In the genomic region with DNA sequence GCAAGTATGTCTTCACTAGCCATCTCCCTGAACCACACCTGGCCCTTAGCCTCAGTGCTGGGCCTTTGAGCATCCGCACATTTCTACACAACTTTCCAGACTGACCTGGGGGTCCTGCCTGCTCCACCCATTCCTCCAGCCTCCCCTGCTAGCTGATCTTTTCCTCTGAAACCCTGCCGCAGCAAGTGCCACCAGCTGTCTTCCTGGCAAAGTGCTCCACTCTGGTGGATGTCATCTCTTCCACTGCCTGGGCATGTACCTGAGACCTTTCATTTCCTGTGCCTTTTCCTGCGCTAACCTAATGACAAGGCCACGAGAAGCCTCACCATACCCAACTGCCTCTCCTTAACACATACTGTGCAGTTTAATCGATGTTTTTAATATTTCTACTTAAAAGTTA, we compare ENCODE assay signal across 25 mouse cellular contexts.
"Had no signal": no experiment of that assay in that cellular context is flagged by ENCODE, and none has a peak within 500 bp of the region (broad histone marks: within the 10 kb centered on the region; RNA-seq: fewer than 3 reads in every experiment).

No protein-coding gene starts in this region.

- H3K9ac ChIP-seq: hindbrain, embryonic 12.5 days; hindbrain, embryonic 14.5 days; intestine, embryonic 15.5 days; limb, embryonic 13.5 days; limb, embryonic 15.5 days; liver, embryonic 12.5 days; liver, embryonic 14.5 days had no signal

- H3K36me3 ChIP-seq: hindbrain, embryonic 12.5 days had no signal

- H3K4me2 ChIP-seq: heart, embryonic 11.5 days; hindbrain, embryonic 12.5 days; hindbrain, embryonic 14.5 days; intestine, embryonic 15.5 days; limb, embryonic 13.5 days; limb, embryonic 15.5 days; liver, embryonic 12.5 days had no signal

- H3K4me3 ChIP-seq: heart, adult 2 months; hindbrain, embryonic 10.5 days; hindbrain, embryonic 12.5 days; intestine, embryonic 15.5 days; layer of hippocampus, adult 2 months; left cerebral cortex, adult 2 months; limb, embryonic 13.5 days; limb, embryonic 15.5 days; liver, embryonic 12.5 days had no signal

- ATAC-seq: hindbrain, embryonic 16.5 days; inflammation-experienced regulatory T-cells, adult 6 months; intestine, embryonic 15.5 days; intestine, postnatal 0 days; liver, embryonic 12.5 days had no signal

- H3K9me3 ChIP-seq: intestine, embryonic 15.5 days; limb, embryonic 15.5 days; liver, embryonic 12.5 days had no signal

- H3K4me1 ChIP-seq: hindbrain, embryonic 10.5 days; hindbrain, embryonic 12.5 days; intestine, embryonic 15.5 days; limb, embryonic 15.5 days; liver, embryonic 12.5 days had no signal

- DNase-seq: gastrocnemius, postnatal 14 days; gastrocnemius, postnatal 36 days; heart, adult 11 months; heart, adult 2 months; heart, postnatal 10 days; heart, postnatal 4 days; kidney, adult 18-20 months; kidney, adult 8-10 months; kidney, postnatal 10 days; kidney, postnatal 25 days; kidney, postnatal 4 days had no signal

- H3K27me3 ChIP-seq: hindbrain, embryonic 12.5 days; intestine, embryonic 15.5 days; limb, embryonic 13.5 days; limb, embryonic 15.5 days; liver, embryonic 12.5 days had no signal

- H3K27ac ChIP-seq: heart, adult 2 months; hindbrain, embryonic 10.5 days; hindbrain, embryonic 12.5 days; hindbrain, embryonic 14.5 days; intestine, embryonic 15.5 days; layer of hippocampus, adult 2 months; left cerebral cortex, adult 2 months; limb, embryonic 13.5 days; limb, embryonic 15.5 days; liver, embryonic 12.5 days; liver, embryonic 14.5 days had no signal
